Mouse (Mus musculus) mammary gland, adult 2 months (tissue): ENCODE measurements around the gene Rpp30. TPM values are rescaled to one million over a fixed set of nuclear protein-coding genes. Genes with fewer than 3 reads are reported as not detected.

Source experiments
- polyA plus RNA-seq: library from polyadenylated mRNA; depleted of rRNA; stranded (reverse); fragments of >200 nt; gene quantifications from 2 replicates; pipeline ENCODE4 v1.2.3, GENCODE M21; 2012; ENCODE audit warnings: low replicate concordance; rRNA removed

Gene Rpp30
- polyA plus RNA-seq: 1.1 and 4.2 TPM in 2 replicates

DNA sequence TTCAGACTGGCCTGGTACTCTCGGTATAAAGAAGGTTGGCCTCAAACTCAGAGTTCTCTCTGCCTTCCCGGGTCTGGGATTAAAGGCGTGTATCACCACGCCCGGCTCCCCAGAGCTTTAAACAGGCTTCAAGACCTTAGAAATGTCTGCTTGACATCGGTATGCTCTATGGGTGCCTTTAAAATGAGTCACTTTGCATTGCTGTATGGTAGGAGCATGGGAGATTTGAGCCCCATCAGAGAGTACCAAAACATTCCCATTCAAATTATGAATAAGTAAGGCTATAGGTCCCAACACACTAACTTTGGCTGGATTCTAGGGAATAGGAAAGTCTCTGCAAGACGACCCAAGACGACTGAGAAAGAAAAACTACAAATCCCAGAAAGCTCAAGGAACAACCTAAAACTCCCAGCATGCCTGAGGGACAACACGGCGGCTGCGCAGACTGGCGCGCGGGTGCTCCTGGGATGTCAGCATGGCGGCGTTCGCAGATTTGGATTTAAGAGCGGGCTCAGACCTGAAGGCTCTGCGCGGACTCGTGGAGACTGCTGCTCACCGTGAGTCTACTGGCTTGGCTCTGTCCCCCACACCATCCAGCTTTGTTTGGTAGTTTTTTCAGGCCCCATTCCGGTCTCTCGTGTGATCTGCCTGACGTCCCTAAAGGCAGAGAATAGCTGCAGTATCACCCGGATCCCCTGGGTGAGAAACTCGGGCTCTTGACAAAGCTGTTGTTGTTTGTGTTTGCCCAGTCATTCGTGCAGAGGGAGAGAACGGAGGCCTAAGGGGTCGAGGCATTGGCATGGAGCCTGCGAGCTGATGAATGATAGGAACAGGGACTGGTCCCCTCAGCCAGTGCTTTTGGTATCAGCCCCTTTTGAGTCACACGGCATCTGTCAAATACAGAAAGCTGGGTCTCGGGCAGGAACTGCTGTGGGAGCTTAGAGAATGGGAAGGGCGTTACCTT is at the start of gene Rpp30:
TSS of gene Rpp30 (plus strand) at position 455 of the 964 bp plus-strand sequence.

DNA sequence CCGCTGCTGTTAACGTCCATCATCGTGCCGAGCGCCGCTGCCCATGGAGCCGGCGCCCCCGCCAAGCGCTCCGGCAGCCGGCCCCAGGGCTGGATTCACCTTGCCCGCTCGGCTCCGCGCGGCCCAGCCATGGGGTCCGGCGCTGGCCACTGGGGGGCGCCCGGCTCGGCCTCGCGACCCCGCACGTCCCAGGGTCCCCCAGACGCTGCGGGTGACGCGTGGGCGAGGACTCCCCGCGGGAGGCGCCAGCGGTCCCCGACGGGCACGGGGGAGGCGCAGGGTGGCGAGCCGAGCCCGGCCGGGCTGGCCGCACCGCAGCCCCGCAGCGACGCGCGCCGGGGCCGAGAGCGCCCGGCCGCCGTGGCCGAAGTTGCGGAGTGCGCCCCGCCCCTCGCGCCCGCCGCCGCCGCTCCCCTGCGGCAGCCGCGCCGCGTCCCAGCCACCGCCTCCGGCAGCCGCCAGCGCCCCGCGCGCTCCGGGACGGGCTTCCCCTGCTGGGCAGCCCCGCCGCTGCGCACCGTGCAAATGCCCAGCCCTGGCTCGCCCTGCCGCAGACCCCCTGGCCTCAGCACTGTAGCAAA is 26.2 kb upstream of the Rpp30 start, which contains the start of gene Htr7:
TSS of gene Htr7 (minus strand) at position 277 of the 581 bp plus-strand sequence.

DNA sequence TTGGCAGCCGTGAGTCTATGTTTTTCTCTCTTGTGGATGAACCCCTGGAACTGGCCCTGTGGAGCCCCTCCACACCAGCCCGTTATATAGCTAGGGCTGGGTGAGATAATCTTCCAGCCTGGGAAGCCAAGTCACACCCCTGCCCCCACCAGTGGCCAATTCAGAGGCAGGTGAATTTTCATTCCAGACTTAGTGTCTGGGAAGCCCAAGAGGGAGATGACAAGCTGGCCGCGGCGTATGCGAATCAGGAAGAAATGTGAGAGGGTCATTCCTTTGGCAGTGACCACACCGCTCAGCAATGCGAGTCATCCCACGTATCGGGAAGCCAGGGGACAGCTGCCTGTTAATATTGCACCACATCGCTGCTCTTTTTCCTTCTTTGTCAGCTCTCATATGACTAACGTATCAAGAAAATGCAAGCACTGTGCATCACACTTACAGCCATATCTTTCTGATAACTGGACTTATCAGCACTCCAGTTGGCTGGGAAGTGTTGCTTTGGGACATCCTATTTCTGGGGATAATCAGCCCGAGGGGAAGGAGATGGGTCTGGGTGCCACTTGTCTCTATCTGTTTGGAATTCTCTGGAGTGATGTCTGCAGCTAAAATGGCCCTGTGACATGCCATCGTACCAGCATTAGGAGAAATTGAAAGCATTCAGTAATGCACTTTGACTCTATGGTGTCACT is 36.4 kb downstream of the Rpp30 start, which contains the start of gene Ankrd1:
TSS of gene Ankrd1 (minus strand) at position 317 of the 689 bp plus-strand sequence.

Other genes with a start within 250 kb of the Rpp30 start
- 1.3 and 1.8 TPM in 2 replicates for gene Htr7, start 26.2 kb upstream of the Rpp30 start, polyA plus RNA-seq
- gene Ankrd1, start 36.4 kb downstream of the Rpp30 start, polyA plus RNA-seq: 0.37 TPM in 1 of 2 replicates, not detected in the other